Mouse (Mus musculus): ENCODE measurements at regions not wholly inside any gene's neighbourhood (a gene's known extent, or its start where the extent isn't known, plus 50 kb on each side); places are given as distances from the start of the nearest gene placed in this dataset.

- TF ChIP-seq POLR2A (IDR thresholded peaks at IDR 0.05; ENCODE audit: insufficient read depth, low read depth, low read length) (no peak), CTCF (IDR thresholded peaks at IDR 0.05) (no peak)
Observed at GRCm38 (mm10) chr4:21267302-21267701, 418.5 kb downstream of the Prdm13 start.
